Mouse (Mus musculus): ENCODE measurements at regions not wholly inside any gene's neighbourhood (a gene's known extent, or its start where the extent isn't known, plus 50 kb on each side); places are given as distances from the start of the nearest gene placed in this dataset.

DNA sequence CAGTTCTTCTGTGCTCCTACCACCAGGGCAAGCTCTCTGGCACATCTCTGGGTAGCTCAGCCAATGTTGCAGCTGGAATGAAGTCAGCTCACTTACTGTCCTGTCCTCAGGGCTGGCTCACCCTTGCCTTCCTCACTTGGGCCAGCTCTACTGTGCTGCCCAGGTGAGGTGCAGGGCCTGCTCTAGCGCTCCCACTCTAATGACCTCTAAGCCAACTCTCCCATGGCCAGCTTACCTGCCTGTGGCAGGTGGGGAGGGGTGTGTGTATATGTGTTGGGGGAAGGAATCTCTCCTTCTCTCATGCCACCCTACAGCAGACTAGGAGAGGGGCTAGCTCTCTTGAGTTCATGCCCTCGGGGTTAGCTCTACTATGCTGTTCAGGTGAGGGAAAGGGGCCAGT is 275.6 kb upstream of the Ptger4 start:
- ATAC-seq = no peak
- no peak overlapping the region for H3K4me2 ChIP-seq (ENCODE audit: low read length)
- no peak overlapping the region for H3K9ac ChIP-seq (ENCODE audit: low read depth, low read length)
- H3K27ac ChIP-seq (ENCODE audit: low read length) = no peak overlapping the region
- WGBS = 84% methylated on average over 2 of the region's 2 CpGs
- H3K9me3 ChIP-seq (replicated peaks; ENCODE audit: control insufficient read depth, low read length, poor library complexity, severe bottlenecking) = no peaks in the 10 kb centered on the region
- no peaks in the 10 kb centered on the region for H3K4me1 ChIP-seq (ENCODE audit: control insufficient read depth, insufficient read depth, low read length)
- no peaks in the 10 kb centered on the region for H3K36me3 ChIP-seq (ENCODE audit: control insufficient read depth, insufficient read depth, low read length)
- no peaks in the 10 kb centered on the region for H3K27me3 ChIP-seq (ENCODE audit: control insufficient read depth, insufficient read depth, low read depth, low read length)
- H3K4me3 ChIP-seq (ENCODE audit: low read depth, low read length) = no peak overlapping the region

DNA sequence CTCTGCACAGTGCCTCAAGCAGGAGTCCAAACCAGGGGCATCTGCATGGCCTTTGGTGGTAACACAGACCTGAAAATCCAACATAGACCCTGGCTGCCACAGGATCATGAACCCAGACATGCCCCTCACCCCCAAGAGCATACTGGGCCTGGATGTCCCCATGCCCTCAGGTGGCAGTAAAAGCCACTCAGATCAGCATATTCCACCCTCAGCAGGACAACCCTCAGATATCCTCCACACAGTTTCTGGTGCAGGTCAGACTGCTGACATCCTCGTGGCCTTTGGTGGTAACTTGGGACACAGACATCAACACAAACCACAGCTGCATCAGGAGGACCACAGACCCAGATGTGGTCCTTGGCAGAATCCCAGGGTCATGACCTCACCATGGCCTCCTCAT is 276.0 kb upstream of the Ptger4 start:
- no peak for ATAC-seq
- WGBS = 89% methylated on average over 1 of the region's 1 CpGs

DNA sequence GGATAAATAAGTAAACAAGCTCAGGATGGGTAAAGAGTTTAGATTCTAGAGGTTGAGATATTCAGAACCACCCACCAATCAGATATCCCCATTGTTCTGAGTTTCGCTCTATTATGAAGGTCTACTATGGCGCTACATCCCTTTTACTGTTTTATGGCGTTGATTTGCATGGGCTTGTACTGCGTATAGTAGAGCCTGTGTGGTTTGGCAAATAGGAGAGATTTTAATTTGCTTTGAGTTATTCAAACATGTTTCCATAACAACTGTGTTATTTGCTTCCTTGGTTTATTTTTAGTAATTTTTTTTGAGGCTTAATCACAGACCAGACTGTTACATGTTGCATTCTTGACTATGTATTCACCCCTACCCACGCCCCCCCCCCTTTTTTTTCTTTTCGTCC is 284.6 kb upstream of the Ptger4 start:
- Histone ChIP-seq H3K36me3 (ENCODE audit: control insufficient read depth, insufficient read depth, low read length) (no peaks in the 10 kb centered on the region), H3K27me3 (ENCODE audit: control insufficient read depth, insufficient read depth, low read depth, low read length) (no peaks in the 10 kb centered on the region), H3K9ac (ENCODE audit: low read depth, low read length) (no peak overlapping the region), H3K4me2 (ENCODE audit: low read length) (no peak overlapping the region), H3K4me1 (ENCODE audit: control insufficient read depth, insufficient read depth, low read length) (no peaks in the 10 kb centered on the region), H3K4me3 (ENCODE audit: low read depth, low read length) (no peak overlapping the region), H3K9me3 (replicated peaks; ENCODE audit: control insufficient read depth, low read length, poor library complexity, severe bottlenecking) (no peaks in the 10 kb centered on the region), H3K27ac (ENCODE audit: low read length) (no peak overlapping the region)
- 92% methylated on average over 6 of the region's 6 CpGs for WGBS
- no peak for ATAC-seq

More for the DNA sequence above, 276.0 kb upstream of the Ptger4 start:
- Histone ChIP-seq H3K4me1 (ENCODE audit: control insufficient read depth, insufficient read depth, low read length) (no peaks in the 10 kb centered on the region), H3K27ac (ENCODE audit: low read length) (no peak overlapping the region), H3K9me3 (replicated peaks; ENCODE audit: control insufficient read depth, low read length, poor library complexity, severe bottlenecking) (no peaks in the 10 kb centered on the region), H3K27me3 (ENCODE audit: control insufficient read depth, insufficient read depth, low read depth, low read length) (no peaks in the 10 kb centered on the region), H3K4me2 (ENCODE audit: low read length) (no peak overlapping the region), H3K36me3 (ENCODE audit: control insufficient read depth, insufficient read depth, low read length) (no peaks in the 10 kb centered on the region), H3K4me3 (ENCODE audit: low read depth, low read length) (no peak overlapping the region), H3K9ac (ENCODE audit: low read depth, low read length) (no peak overlapping the region)

- ATAC-seq = no peak
- Histone ChIP-seq H3K9ac (ENCODE audit: low read depth, low read length) (no peak overlapping the region), H3K9me3 (replicated peaks; ENCODE audit: control insufficient read depth, low read length, poor library complexity, severe bottlenecking) (no peaks in the 10 kb centered on the region), H3K4me3 (ENCODE audit: low read depth, low read length) (no peak overlapping the region), H3K4me2 (ENCODE audit: low read length) (no peak overlapping the region), H3K27me3 (ENCODE audit: control insufficient read depth, insufficient read depth, low read depth, low read length) (no peaks in the 10 kb centered on the region), H3K27ac (ENCODE audit: low read length) (no peak overlapping the region), H3K36me3 (ENCODE audit: control insufficient read depth, insufficient read depth, low read length) (no peaks in the 10 kb centered on the region), H3K4me1 (ENCODE audit: control insufficient read depth, insufficient read depth, low read length) (no peaks in the 10 kb centered on the region)
These were observed 289.7 kb upstream of the Ptger4 start for GRCm38 (mm10) chr15:5533656-5534055.

DNA sequence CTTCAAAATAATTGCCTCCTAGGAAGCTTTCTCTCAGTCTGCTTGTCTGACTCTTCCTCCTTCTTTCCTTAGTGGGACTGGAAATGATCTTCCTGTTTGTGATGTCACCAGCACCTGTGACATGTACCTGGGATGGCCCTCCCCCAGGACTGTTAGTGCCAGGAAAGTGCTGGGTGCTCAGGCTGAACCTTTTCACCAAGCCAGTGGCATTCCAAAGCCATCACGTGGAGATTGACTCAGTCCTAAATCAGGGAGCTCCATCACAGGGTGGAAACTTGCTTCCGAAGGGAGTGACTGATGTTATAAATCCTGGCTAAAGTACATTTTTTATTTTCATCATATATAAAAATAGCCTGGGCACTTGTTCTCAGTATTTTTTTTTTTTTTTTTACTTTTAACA is 293.4 kb upstream of the Ptger4 start:
- Histone ChIP-seq H3K4me1 (ENCODE audit: control insufficient read depth, insufficient read depth, low read length) (no peaks in the 10 kb centered on the region), H3K27ac (ENCODE audit: low read length) (no peak overlapping the region), H3K9me3 (replicated peaks; ENCODE audit: control insufficient read depth, low read length, poor library complexity, severe bottlenecking) (no peaks in the 10 kb centered on the region), H3K36me3 (ENCODE audit: control insufficient read depth, insufficient read depth, low read length) (no peaks in the 10 kb centered on the region), H3K9ac (ENCODE audit: low read depth, low read length) (no peak overlapping the region), H3K27me3 (ENCODE audit: control insufficient read depth, insufficient read depth, low read depth, low read length) (no peaks in the 10 kb centered on the region), H3K4me2 (ENCODE audit: low read length) (no peak overlapping the region), H3K4me3 (ENCODE audit: low read depth, low read length) (no peak overlapping the region)
- no peak for ATAC-seq
- WGBS = 70% methylated on average over 2 of the region's 2 CpGs

GRCm38 (mm10) chr15:5539301-5539928 is 295.4 kb upstream of the Ptger4 start:
- 88% methylated on average over 4 of the region's 4 CpGs for WGBS
- no peak for ATAC-seq

GRCm38 (mm10) chr15:5554526-5554925 is 310.5 kb upstream of the Ptger4 start:
- Histone ChIP-seq H3K9ac (ENCODE audit: low read depth, low read length) (no peak overlapping the region), H3K36me3 (ENCODE audit: control insufficient read depth, insufficient read depth, low read length) (no peaks in the 10 kb centered on the region), H3K27ac (ENCODE audit: low read length) (no peak overlapping the region), H3K4me2 (ENCODE audit: low read length) (no peak overlapping the region), H3K27me3 (ENCODE audit: control insufficient read depth, insufficient read depth, low read depth, low read length) (no peaks in the 10 kb centered on the region), H3K4me3 (ENCODE audit: low read depth, low read length) (no peak overlapping the region), H3K9me3 (replicated peaks; ENCODE audit: control insufficient read depth, low read length, poor library complexity, severe bottlenecking) (no peaks in the 10 kb centered on the region), H3K4me1 (ENCODE audit: control insufficient read depth, insufficient read depth, low read length) (no peaks in the 10 kb centered on the region)
- ATAC-seq = no peak
- WGBS = 84% methylated on average over 4 of the region's 4 CpGs

More at GRCm38 (mm10) chr15:5539301-5539928, 295.4 kb upstream of the Ptger4 start:
- Histone ChIP-seq H3K9ac (ENCODE audit: low read depth, low read length) (no peak overlapping the region), H3K27ac (ENCODE audit: low read length) (no peak overlapping the region), H3K9me3 (replicated peaks; ENCODE audit: control insufficient read depth, low read length, poor library complexity, severe bottlenecking) (no peaks in the 10 kb centered on the region), H3K4me2 (ENCODE audit: low read length) (no peak overlapping the region), H3K4me1 (ENCODE audit: control insufficient read depth, insufficient read depth, low read length) (no peaks in the 10 kb centered on the region), H3K27me3 (ENCODE audit: control insufficient read depth, insufficient read depth, low read depth, low read length) (no peaks in the 10 kb centered on the region), H3K4me3 (ENCODE audit: low read depth, low read length) (no peak overlapping the region), H3K36me3 (ENCODE audit: control insufficient read depth, insufficient read depth, low read length) (no peaks in the 10 kb centered on the region)

DNA sequence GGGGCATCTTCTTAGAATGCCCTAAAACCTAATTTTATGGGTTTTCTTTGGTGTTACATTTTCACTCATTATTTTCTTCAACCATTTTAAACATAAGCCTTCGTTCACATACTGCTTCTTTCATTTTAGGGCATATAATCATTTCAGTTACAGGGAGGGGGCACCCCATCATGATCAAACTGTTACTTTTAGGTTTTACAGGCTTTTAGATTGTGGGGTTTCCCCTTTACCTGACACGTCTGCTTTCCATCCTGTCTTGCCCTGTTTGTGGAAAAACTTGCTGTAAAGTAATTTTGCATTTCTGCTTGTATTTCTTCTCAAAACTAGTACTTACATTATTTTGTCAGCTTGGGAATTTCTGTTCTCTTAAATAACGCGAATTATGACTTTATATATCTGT is 310.9 kb upstream of the Ptger4 start:
- Histone ChIP-seq H3K36me3 (ENCODE audit: control insufficient read depth, insufficient read depth, low read length) (no peaks in the 10 kb centered on the region), H3K4me2 (ENCODE audit: low read length) (no peak overlapping the region), H3K9ac (ENCODE audit: low read depth, low read length) (no peak overlapping the region), H3K4me1 (ENCODE audit: control insufficient read depth, insufficient read depth, low read length) (no peaks in the 10 kb centered on the region), H3K27ac (ENCODE audit: low read length) (no peak overlapping the region), H3K4me3 (ENCODE audit: low read depth, low read length) (no peak overlapping the region), H3K9me3 (replicated peaks; ENCODE audit: control insufficient read depth, low read length, poor library complexity, severe bottlenecking) (no peaks in the 10 kb centered on the region), H3K27me3 (ENCODE audit: control insufficient read depth, insufficient read depth, low read depth, low read length) (no peaks in the 10 kb centered on the region)
- WGBS = 88% methylated on average over 4 of the region's 4 CpGs
- no peak for ATAC-seq

GRCm38 (mm10) chr15:5555381-5556066 is 311.5 kb upstream of the Ptger4 start:
- no peaks in the 10 kb centered on the region for H3K4me1 ChIP-seq (ENCODE audit: control insufficient read depth, insufficient read depth, low read length)
- H3K4me3 ChIP-seq (ENCODE audit: low read depth, low read length) = no peak overlapping the region
- no peaks in the 10 kb centered on the region for H3K9me3 ChIP-seq (replicated peaks; ENCODE audit: control insufficient read depth, low read length, poor library complexity, severe bottlenecking)
- H3K4me2 ChIP-seq (ENCODE audit: low read length) = no peak overlapping the region
- 85% methylated on average over 7 of the region's 7 CpGs for WGBS
- ATAC-seq = no peak
- H3K9ac ChIP-seq (ENCODE audit: low read depth, low read length) = no peak overlapping the region
- no peaks in the 10 kb centered on the region for H3K27me3 ChIP-seq (ENCODE audit: control insufficient read depth, insufficient read depth, low read depth, low read length)
- H3K27ac ChIP-seq (ENCODE audit: low read length) = no peak overlapping the region
- H3K36me3 ChIP-seq (ENCODE audit: control insufficient read depth, insufficient read depth, low read length) = no peaks in the 10 kb centered on the region

Measured in midbrain, embryonic 16.5 days (tissue).